Mouse (Mus musculus) limb, embryonic 15.5 days (tissue): Measurements from ENCODE around the gene Thap8. TPM values are rescaled to one million over a fixed set of nuclear protein-coding genes. Genes with fewer than 3 reads are reported as not detected.

Source experiments
- ATAC-seq: fragments of 200-750 bp; cut with Nextera tagmentation; 2 replicates; pipeline ENCODE4 v1.8.0; 2017; ENCODE audit warnings: low read depth, moderate TSS enrichment; ENCODE audit not compliant: insufficient number of reproducible peaks, low FRiP score, low TSS enrichment
- H3K27ac ChIP-seq: fragments of 300-500 bp; sonication (generic); 2 replicates; pipeline ENCODE4 v1.5.1; 2015; ENCODE audit warnings: moderate library complexity, mild to moderate bottlenecking, inconsistent platforms
- H3K27me3 ChIP-seq: fragments of 300-500 bp; sonication (generic); 2 replicates; pipeline ENCODE4 v1.6.1; 2015; ENCODE audit warnings: inconsistent platforms
- H3K36me3 ChIP-seq: fragments of 300-500 bp; sonication (generic); 2 replicates; pipeline ENCODE4 v1.6.1; 2015; ENCODE audit warnings: inconsistent platforms
- H3K4me1 ChIP-seq: fragments of 300-500 bp; sonication (generic); 2 replicates; pipeline ENCODE4 v1.6.1; 2015; ENCODE audit warnings: inconsistent platforms
- H3K4me2 ChIP-seq: fragments of 300-500 bp; sonication (generic); 2 replicates; pipeline ENCODE4 v1.6.1; 2015; ENCODE audit warnings: mild to moderate bottlenecking, inconsistent platforms
- H3K4me3 ChIP-seq: fragments of 300-500 bp; sonication (generic); 2 replicates; pipeline ENCODE4 v1.5.1; 2015; ENCODE audit warnings: mild to moderate bottlenecking, inconsistent platforms
- H3K9ac ChIP-seq: fragments of 300-500 bp; sonication (generic); 2 replicates; pipeline ENCODE4 v1.6.1; 2015; ENCODE audit warnings: inconsistent platforms
- H3K9me3 ChIP-seq: fragments of 300-500 bp; sonication (generic); 2 replicates; pipeline ENCODE4 v1.6.1; 2016; ENCODE audit warnings: inconsistent platforms
- WGBS: fragments of 180-500 bp; shearing (Covaris S2); methylation state at CpG from one replicate; pipeline ENCODE4 v1.1.7; 2015; 5-methylcytosine and 5-hydroxymethylcytosine counted together
- polyA plus RNA-seq: library from polyadenylated mRNA; unstranded; fragments of >200 nt; fragmentation: Nextera tagmentation; extraction: Ambion mirVana; gene quantifications from 2 replicates; pipeline ENCODE4 v1.2.1, GENCODE M21; 2015

Thap8 gene
- polyA plus RNA-seq, 1 experiment from 2014 or later: 0.26 TPM

- Histone ChIP-seq H3K36me3 (no peaks in the 10 kb centered on the region), H3K4me2 (no peak overlapping the region), H3K27ac (no peak overlapping the region), H3K9me3 (no peaks in the 10 kb centered on the region), H3K9ac (no peak overlapping the region), H3K4me1 (peaks cover 22% of the 10 kb centered on the region), H3K27me3 (no peaks in the 10 kb centered on the region), H3K4me3 (no peak overlapping the region)
- 72% methylated on average over 6 of the region's 6 CpGs for WGBS
- ATAC-seq: no peak
Observed at GRCm38 (mm10) chr7:30288046-30288445, 8.2 kb downstream of the Thap8 start.

- whole genome bisulfite sequencing: 71% methylated on average over 7 of the region's 7 CpGs
Observed at GRCm38 (mm10) chr7:30289071-30289713, 9.3 kb downstream of the Thap8 start.

GRCm38 (mm10) chr7:30289714-30290399, 10.0 kb downstream of the Thap8 start:
- Histone ChIP-seq H3K4me2 (no peak overlapping the region), H3K9me3 (no peaks in the 10 kb centered on the region), H3K4me3 (no peak overlapping the region), H3K4me1 (peaks cover 29% of the 10 kb centered on the region), H3K27me3 (no peaks in the 10 kb centered on the region), H3K36me3 (peaks cover 8% of the 10 kb centered on the region; the same call in 1 of the 2 replicates), H3K9ac (no peak overlapping the region), H3K27ac (peak overlapping the region; percentile 48; the same call in 1 of the 2 replicates)
- ATAC-seq: peak; percentile 65; the same call in 1 of the 2 replicates
- 53% methylated on average over 10 of the region's 10 CpGs for WGBS

More at GRCm38 (mm10) chr7:30289071-30289713, 9.3 kb downstream of the Thap8 start:
- peak overlapping the region; percentile 48; the same call in 1 of the 2 replicates for H3K27ac ChIP-seq
- ATAC-seq: no peak
- no peaks in the 10 kb centered on the region for H3K9me3 ChIP-seq
- H3K27me3 ChIP-seq: no peaks in the 10 kb centered on the region
- no peak overlapping the region for H3K9ac ChIP-seq
- no peak overlapping the region for H3K4me3 ChIP-seq
- H3K4me2 ChIP-seq: no peak overlapping the region
- H3K4me1 ChIP-seq: peaks cover 28% of the 10 kb centered on the region
- H3K36me3 ChIP-seq: peaks cover 1% of the 10 kb centered on the region; the same call in 1 of the 2 replicates

GRCm38 (mm10) chr7:30291215-30292131, 11.6 kb downstream of the Thap8 start, which contains the start of gene Clip3:
Gene Clip3, plus strand, starts transcription at chr7:30291728.
- Histone ChIP-seq H3K27me3 (no peaks in the 10 kb centered on the region), H3K4me2 (peak within 1 kb of the TSS; percentile 84), H3K36me3 (peaks cover 16% of the 10 kb centered on the region), H3K9ac (peak within 1 kb of the TSS; percentile 74), H3K4me1 (peaks cover 31% of the 10 kb centered on the region), H3K9me3 (no peaks in the 10 kb centered on the region), H3K27ac (peak within 1 kb of the TSS; percentile 68), H3K4me3 (peak within 1 kb of the TSS; percentile 69)
- 7% methylated on average over 35 of the region's 35 CpGs for WGBS
- ATAC-seq: peak; percentile 54

GRCm38 (mm10) chr7:30293795-30294194, 13.9 kb downstream of the Thap8 start:
- ATAC-seq: no peak
- H3K36me3 ChIP-seq: peaks cover 39% of the 10 kb centered on the region
- peaks cover 31% of the 10 kb centered on the region for H3K4me1 ChIP-seq
- no peak overlapping the region for H3K9ac ChIP-seq
- H3K4me3 ChIP-seq: no peak overlapping the region
- no peak overlapping the region for H3K4me2 ChIP-seq
- no peak overlapping the region for H3K27ac ChIP-seq
- WGBS: 79% methylated on average over 13 of the region's 13 CpGs
- no peaks in the 10 kb centered on the region for H3K27me3 ChIP-seq
- H3K9me3 ChIP-seq: no peaks in the 10 kb centered on the region

GRCm38 (mm10) chr7:30294296-30294695, 14.4 kb downstream of the Thap8 start:
- no peak overlapping the region for H3K4me2 ChIP-seq
- H3K9ac ChIP-seq: no peak overlapping the region
- no peak for ATAC-seq
- no peak overlapping the region for H3K4me3 ChIP-seq
- H3K9me3 ChIP-seq: no peaks in the 10 kb centered on the region
- H3K4me1 ChIP-seq: peaks cover 31% of the 10 kb centered on the region
- H3K27ac ChIP-seq: no peak overlapping the region
- H3K27me3 ChIP-seq: no peaks in the 10 kb centered on the region
- peaks cover 44% of the 10 kb centered on the region for H3K36me3 ChIP-seq
- 91% methylated on average over 5 of the region's 5 CpGs for WGBS

- H3K27me3 ChIP-seq: no peaks in the 10 kb centered on the region
- no peak overlapping the region for H3K27ac ChIP-seq
- peaks cover 52% of the 10 kb centered on the region for H3K36me3 ChIP-seq
- no peaks in the 10 kb centered on the region for H3K9me3 ChIP-seq
- no peak overlapping the region for H3K9ac ChIP-seq
- no peak for ATAC-seq
- H3K4me2 ChIP-seq: no peak overlapping the region
- H3K4me1 ChIP-seq: peaks cover 28% of the 10 kb centered on the region
- WGBS: 67% methylated on average over 10 of the region's 10 CpGs
- H3K4me3 ChIP-seq: no peak overlapping the region
Observed at GRCm38 (mm10) chr7:30295103-30295502, 15.2 kb downstream of the Thap8 start.

GRCm38 (mm10) chr7:30296816-30297215, 16.9 kb downstream of the Thap8 start:
- no peak for ATAC-seq
- Histone ChIP-seq H3K4me3 (no peak overlapping the region), H3K4me2 (no peak overlapping the region), H3K27ac (no peak overlapping the region), H3K4me1 (peaks cover 17% of the 10 kb centered on the region), H3K9ac (no peak overlapping the region), H3K9me3 (no peaks in the 10 kb centered on the region), H3K36me3 (peaks cover 61% of the 10 kb centered on the region), H3K27me3 (no peaks in the 10 kb centered on the region)
- WGBS: 94% methylated on average over 15 of the region's 15 CpGs

GRCm38 (mm10) chr7:30297266-30297665, 17.4 kb downstream of the Thap8 start:
- Histone ChIP-seq H3K4me3 (no peak overlapping the region), H3K9ac (no peak overlapping the region), H3K36me3 (peaks cover 65% of the 10 kb centered on the region), H3K27me3 (no peaks in the 10 kb centered on the region), H3K9me3 (no peaks in the 10 kb centered on the region), H3K4me2 (no peak overlapping the region), H3K27ac (no peak overlapping the region), H3K4me1 (peaks cover 12% of the 10 kb centered on the region)
- ATAC-seq: no peak
- 79% methylated on average over 16 of the region's 16 CpGs for WGBS

- peaks cover 79% of the 10 kb centered on the region for H3K36me3 ChIP-seq
- no peak overlapping the region for H3K4me2 ChIP-seq
- no peaks in the 10 kb centered on the region for H3K4me1 ChIP-seq
- 50% methylated on average over 3 of the region's 3 CpGs for WGBS
- no peak overlapping the region for H3K27ac ChIP-seq
- no peak for ATAC-seq
- no peak overlapping the region for H3K9ac ChIP-seq
- no peaks in the 10 kb centered on the region for H3K9me3 ChIP-seq
- H3K27me3 ChIP-seq: no peaks in the 10 kb centered on the region
- H3K4me3 ChIP-seq: no peak overlapping the region
Observed at GRCm38 (mm10) chr7:30300914-30301313, 21.0 kb downstream of the Thap8 start.

GRCm38 (mm10) chr7:30306083-30306779, 26.3 kb downstream of the Thap8 start:
- no peak for ATAC-seq
- Histone ChIP-seq H3K4me2 (no peak overlapping the region), H3K9ac (no peak overlapping the region), H3K9me3 (no peaks in the 10 kb centered on the region), H3K36me3 (peaks cover 46% of the 10 kb centered on the region), H3K27ac (no peak overlapping the region), H3K4me3 (no peak overlapping the region), H3K27me3 (no peaks in the 10 kb centered on the region), H3K4me1 (peaks cover 17% of the 10 kb centered on the region)
- 93% methylated on average over 16 of the region's 16 CpGs for WGBS
